Mouse (Mus musculus) neural tube, embryonic 12.5 days (tissue): ENCODE measurements around the gene Tpo. TPM values are rescaled to one million over a fixed set of nuclear protein-coding genes. Genes with fewer than 3 reads are reported as not detected.

Experiments used
- ATAC-seq: fragments of 200-750 bp; cut with Nextera tagmentation; 2 replicates; pipeline ENCODE4 v1.8.0; 2017; ENCODE audit warnings: low read depth, mild to moderate bottlenecking, moderate TSS enrichment, moderate library complexity; ENCODE audit not compliant: low FRiP score
- H3K27ac ChIP-seq: fragments of 300-500 bp; sonication (generic); 2 replicates; pipeline ENCODE4 v1.5.1; 2016
- H3K27me3 ChIP-seq: fragments of 300-500 bp; sonication (generic); replicated peaks from 2 replicates; pipeline ENCODE4 v1.6.1; 2016; ENCODE audit warnings: mild to moderate bottlenecking
- H3K36me3 ChIP-seq: fragments of 300-500 bp; sonication (generic); 2 replicates; pipeline ENCODE4 v1.6.1; 2016; ENCODE audit warnings: mild to moderate bottlenecking
- H3K4me1 ChIP-seq: fragments of 300-500 bp; sonication (generic); 2 replicates; pipeline ENCODE4 v1.6.1; 2016
- H3K4me2 ChIP-seq: fragments of 300-500 bp; sonication (generic); replicated peaks from 2 replicates; pipeline ENCODE4 v1.6.1; 2016; ENCODE audit warnings: mild to moderate bottlenecking
- H3K4me3 ChIP-seq: fragments of 300-500 bp; sonication (generic); 2 replicates; pipeline ENCODE4 v1.5.1; 2016
- H3K9ac ChIP-seq: fragments of 300-500 bp; sonication (generic); 2 replicates; pipeline ENCODE4 v1.6.1; 2016; ENCODE audit warnings: mild to moderate bottlenecking
- H3K9me3 ChIP-seq: fragments of 300-500 bp; sonication (generic); 2 replicates; pipeline ENCODE4 v1.6.1; 2016; ENCODE audit warnings: mild to moderate bottlenecking
- WGBS: fragments of 180-500 bp; shearing (Covaris S2); methylation state at CpG from one replicate; pipeline ENCODE4 v1.1.7; 2016; 5-methylcytosine and 5-hydroxymethylcytosine counted together
- polyA plus RNA-seq: library from polyadenylated mRNA; unstranded; fragments of >200 nt; fragmentation: Nextera tagmentation; extraction: Ambion mirVana; gene quantifications from 2 replicates; pipeline ENCODE4 v1.2.1, GENCODE M21; 2016

Gene Tpo
- polyA plus RNA-seq, 1 experiment from 2014 or later: not detected

GRCm38 (mm10) chr12:30062118-30062505, 70.3 kb downstream of the Tpo start:
- Histone ChIP-seq H3K9ac (no peak overlapping the region), H3K27me3 (no peaks in the 10 kb centered on the region), H3K27ac (no peak overlapping the region), H3K4me1 (no peaks in the 10 kb centered on the region), H3K4me2 (no peak overlapping the region), H3K9me3 (no peaks in the 10 kb centered on the region), H3K36me3 (no peaks in the 10 kb centered on the region), H3K4me3 (no peak overlapping the region)
- 35% methylated on average over 6 of the region's 6 CpGs for WGBS
- no peak for ATAC-seq

GRCm38 (mm10) chr12:30061503-30062117, 70.8 kb downstream of the Tpo start:
- no peak for ATAC-seq
- H3K27ac ChIP-seq: no peak overlapping the region
- no peak overlapping the region for H3K4me2 ChIP-seq
- no peaks in the 10 kb centered on the region for H3K36me3 ChIP-seq
- WGBS: 34% methylated on average over 1 of the region's 1 CpGs
- no peak overlapping the region for H3K9ac ChIP-seq
- no peak overlapping the region for H3K4me3 ChIP-seq
- no peaks in the 10 kb centered on the region for H3K4me1 ChIP-seq
- H3K9me3 ChIP-seq: no peaks in the 10 kb centered on the region
- no peaks in the 10 kb centered on the region for H3K27me3 ChIP-seq

GRCm38 (mm10) chr12:30058044-30058443, 74.4 kb downstream of the Tpo start:
- WGBS: 83% methylated on average over 6 of the region's 6 CpGs
- no peak for ATAC-seq
- no peaks in the 10 kb centered on the region for H3K36me3 ChIP-seq

GRCm38 (mm10) chr12:30054761-30055540, 77.5 kb downstream of the Tpo start:
- no peak for ATAC-seq
- no peak overlapping the region for H3K27ac ChIP-seq
- H3K4me2 ChIP-seq: no peak overlapping the region
- no peaks in the 10 kb centered on the region for H3K4me1 ChIP-seq
- WGBS: 90% methylated on average over 11 of the region's 11 CpGs
- no peak overlapping the region for H3K4me3 ChIP-seq
- H3K9ac ChIP-seq: no peak overlapping the region
- H3K9me3 ChIP-seq: no peaks in the 10 kb centered on the region
- no peaks in the 10 kb centered on the region for H3K36me3 ChIP-seq
- H3K27me3 ChIP-seq: no peaks in the 10 kb centered on the region

More at GRCm38 (mm10) chr12:30058044-30058443, 74.4 kb downstream of the Tpo start:
- Histone ChIP-seq H3K4me3 (no peak overlapping the region), H3K27me3 (no peaks in the 10 kb centered on the region), H3K4me1 (no peaks in the 10 kb centered on the region), H3K9me3 (no peaks in the 10 kb centered on the region), H3K27ac (no peak overlapping the region), H3K4me2 (no peak overlapping the region), H3K9ac (no peak overlapping the region)

GRCm38 (mm10) chr12:30050235-30050634, 82.2 kb downstream of the Tpo start:
- Histone ChIP-seq H3K27ac (no peak overlapping the region), H3K36me3 (no peaks in the 10 kb centered on the region), H3K27me3 (no peaks in the 10 kb centered on the region), H3K9ac (no peak overlapping the region), H3K4me1 (no peaks in the 10 kb centered on the region), H3K4me3 (no peak overlapping the region), H3K4me2 (no peak overlapping the region), H3K9me3 (no peaks in the 10 kb centered on the region)
- WGBS: 20% methylated on average over 4 of the region's 4 CpGs
- 0 out of 2 replicates have a peak, but pooled peaks have one; percentile 41 for ATAC-seq

- no peak overlapping the region for H3K27ac ChIP-seq
- ATAC-seq: no peak
- H3K36me3 ChIP-seq: no peaks in the 10 kb centered on the region
- no peaks in the 10 kb centered on the region for H3K27me3 ChIP-seq
- H3K4me3 ChIP-seq: no peak overlapping the region
- H3K4me1 ChIP-seq: no peaks in the 10 kb centered on the region
- no peaks in the 10 kb centered on the region for H3K9me3 ChIP-seq
- no peak overlapping the region for H3K9ac ChIP-seq
- no peak overlapping the region for H3K4me2 ChIP-seq
- 81% methylated on average over 9 of the region's 9 CpGs for WGBS
Measured at GRCm38 (mm10) chr12:30049818-30050217, 82.6 kb downstream of the Tpo start.

- no peak for ATAC-seq
- no peaks in the 10 kb centered on the region for H3K36me3 ChIP-seq
Measured at GRCm38 (mm10) chr12:30048848-30049247, 83.6 kb downstream of the Tpo start.

GRCm38 (mm10) chr12:30040150-30040549, 92.3 kb downstream of the Tpo start:
- Histone ChIP-seq H3K4me3 (no peak overlapping the region), H3K9me3 (no peaks in the 10 kb centered on the region), H3K27me3 (no peaks in the 10 kb centered on the region), H3K27ac (no peak overlapping the region), H3K36me3 (no peaks in the 10 kb centered on the region), H3K4me1 (peaks cover 18% of the 10 kb centered on the region), H3K4me2 (no peak overlapping the region), H3K9ac (no peak overlapping the region)
- 20% methylated on average over 4 of the region's 4 CpGs for WGBS
- no peak for ATAC-seq

More at GRCm38 (mm10) chr12:30048848-30049247, 83.6 kb downstream of the Tpo start:
- H3K4me2 ChIP-seq: no peak overlapping the region
- no peak overlapping the region for H3K27ac ChIP-seq
- H3K4me1 ChIP-seq: no peaks in the 10 kb centered on the region
- no peaks in the 10 kb centered on the region for H3K27me3 ChIP-seq
- no peak overlapping the region for H3K9ac ChIP-seq
- no peak overlapping the region for H3K4me3 ChIP-seq
- H3K9me3 ChIP-seq: no peaks in the 10 kb centered on the region
- WGBS: 89% methylated on average over 6 of the region's 6 CpGs

GRCm38 (mm10) chr12:30039565-30039964, 92.9 kb downstream of the Tpo start:
- 0 out of 2 replicates have a peak, but pooled peaks have one; percentile 31 for ATAC-seq
- Histone ChIP-seq H3K36me3 (no peaks in the 10 kb centered on the region), H3K4me1 (peaks cover 18% of the 10 kb centered on the region), H3K4me2 (no peak overlapping the region), H3K4me3 (no peak overlapping the region), H3K9me3 (no peaks in the 10 kb centered on the region), H3K27me3 (no peaks in the 10 kb centered on the region), H3K9ac (no peak overlapping the region), H3K27ac (no peak overlapping the region)
- WGBS: 46% methylated on average over 4 of the region's 4 CpGs

- no peaks in the 10 kb centered on the region for H3K9me3 ChIP-seq
- no peak overlapping the region for H3K9ac ChIP-seq
- no peaks in the 10 kb centered on the region for H3K36me3 ChIP-seq
- peaks cover 18% of the 10 kb centered on the region for H3K4me1 ChIP-seq
- no peaks in the 10 kb centered on the region for H3K27me3 ChIP-seq
- H3K27ac ChIP-seq: no peak overlapping the region
- no peak overlapping the region for H3K4me3 ChIP-seq
- WGBS: 52% methylated on average over 4 of the region's 4 CpGs
- peak; percentile 46 for ATAC-seq
- no peak overlapping the region for H3K4me2 ChIP-seq
Measured at GRCm38 (mm10) chr12:30036569-30037055, 95.8 kb downstream of the Tpo start.

GRCm38 (mm10) chr12:30035841-30036568, 96.4 kb downstream of the Tpo start:
- ATAC-seq: no peak
- Histone ChIP-seq H3K36me3 (no peaks in the 10 kb centered on the region), H3K27ac (no peak overlapping the region)

GRCm38 (mm10) chr12:30035406-30035805, 97.0 kb downstream of the Tpo start:
- no peaks in the 10 kb centered on the region for H3K27me3 ChIP-seq
- ATAC-seq: no peak
- no peak overlapping the region for H3K27ac ChIP-seq
- H3K36me3 ChIP-seq: no peaks in the 10 kb centered on the region
- 33% methylated on average over 1 of the region's 1 CpGs for WGBS
- no peaks in the 10 kb centered on the region for H3K9me3 ChIP-seq
- H3K4me3 ChIP-seq: no peak overlapping the region
- no peak overlapping the region for H3K4me2 ChIP-seq
- H3K4me1 ChIP-seq: peaks cover 18% of the 10 kb centered on the region
- no peak overlapping the region for H3K9ac ChIP-seq

More at GRCm38 (mm10) chr12:30035841-30036568, 96.4 kb downstream of the Tpo start:
- Histone ChIP-seq H3K9ac (no peak overlapping the region), H3K9me3 (no peaks in the 10 kb centered on the region), H3K4me2 (no peak overlapping the region), H3K4me3 (no peak overlapping the region), H3K27me3 (no peaks in the 10 kb centered on the region), H3K4me1 (peaks cover 18% of the 10 kb centered on the region)
